Mouse (Mus musculus): ENCODE measurements at regions not wholly inside any gene's neighbourhood (a gene's known extent, or its start where the extent isn't known, plus 50 kb on each side); places are given as distances from the start of the nearest gene placed in this dataset.

DNA sequence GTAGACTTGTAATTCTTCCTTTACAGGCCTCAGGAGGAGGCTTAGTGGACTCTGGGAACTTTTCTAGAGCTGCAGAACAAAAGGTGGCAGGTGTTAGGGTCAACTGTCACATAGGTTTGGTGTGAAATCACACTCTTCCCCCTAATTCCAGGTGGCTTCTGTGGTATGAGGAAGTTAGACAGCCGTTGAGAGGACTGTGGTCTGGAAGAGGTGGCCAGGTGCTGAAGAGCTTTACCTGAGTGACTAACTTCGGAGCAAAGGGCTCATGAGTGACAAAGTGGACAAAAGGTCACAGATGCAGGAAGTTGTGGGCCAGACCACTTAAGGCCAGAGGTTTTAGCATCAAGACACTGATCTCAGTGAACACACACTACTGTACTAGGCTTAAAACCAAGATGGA, 209.1 kb upstream of the Nr2f2 start:
- TF ChIP-seq CTCF (IDR thresholded peaks at IDR 0.05; ENCODE audit: insufficient read depth, low read depth, low read length) (no peak), POLR2A (IDR thresholded peaks at IDR 0.05; ENCODE audit: insufficient read depth, low read depth, low read length) (no peak)
